8 mouse cellular contexts compared by ENCODE assay signal in genomic region chr6:48642764-48643292, GRCm38 (mm10). TPM values are rescaled to one million over a fixed set of nuclear protein-coding genes. Genes with fewer than 3 reads are reported as not detected.
DNase-seq lines count a peak whose midpoint lies in the region; ATAC-seq and TF ChIP-seq lines count a peak whose summit lies in the region.
"Had no signal": no experiment of that assay in that cellular context is flagged by ENCODE, and none has a peak within 500 bp of the region (broad histone marks: within the 10 kb centered on the region; RNA-seq: fewer than 3 reads in every experiment).

No protein-coding gene starts in this region.

- H3K9me3 ChIP-seq in hindbrain, embryonic 13.5 days: no peaks in the 10 kb centered on the region
- no peaks in the 10 kb centered on the region for H3K9me3 ChIP-seq in midbrain, postnatal 0 days (ENCODE audit: low read length)

- ATAC-seq in hindbrain, embryonic 13.5 days (ENCODE audit: low FRiP score): 0 out of 2 replicates have a peak, but pooled peaks have one; percentile 28
- no peak for ATAC-seq in midbrain, postnatal 0 days (ENCODE audit: low FRiP score)
- no peak for ATAC-seq in erythroblast, adult 5-6 weeks (replicated peaks; ENCODE audit: low FRiP score, poor library complexity, severe bottlenecking)

- no peak overlapping the region for H3K27ac ChIP-seq in layer of hippocampus, adult 2 months
- H3K27ac ChIP-seq in hindbrain, embryonic 13.5 days: no peak overlapping the region
- no peak overlapping the region for H3K27ac ChIP-seq in midbrain, postnatal 0 days (ENCODE audit: low read depth, low read length)
- H3K27ac ChIP-seq: macrophage had no signal

- no peaks in the 10 kb centered on the region for H3K4me1 ChIP-seq in hindbrain, embryonic 13.5 days (replicated peaks)
- H3K4me1 ChIP-seq in midbrain, postnatal 0 days (ENCODE audit: insufficient read depth, low read length): no peaks in the 10 kb centered on the region

- no peaks in the 10 kb centered on the region for H3K36me3 ChIP-seq in hindbrain, embryonic 13.5 days
- H3K36me3 ChIP-seq in midbrain, postnatal 0 days (ENCODE audit: insufficient read depth, low read length): no peaks in the 10 kb centered on the region

- TF ChIP-seq CTCF in layer of hippocampus, adult 2 months (conservative IDR thresholded peaks at IDR 0.05): peak; percentile 82
- peak; percentile 81 for TF ChIP-seq CTCF in midbrain, postnatal 0 days (IDR thresholded peaks at IDR 0.05)

- no peaks in the 10 kb centered on the region for H3K27me3 ChIP-seq in hindbrain, embryonic 13.5 days
- peaks cover 5% of the 10 kb centered on the region; the same call in 1 of the 2 replicates for H3K27me3 ChIP-seq in midbrain, postnatal 0 days (ENCODE audit: insufficient read depth, low read length)

- DNase-seq in layer of hippocampus, adult 2 months (ENCODE audit: low spot score in 2 of 2): peak; percentile 41 to 43
- no peak for DNase-seq in layer of hippocampus, adult 8-10 months (ENCODE audit: low spot score in 2 of 2)
- DNase-seq in ES-CJ7 (ENCODE audit: low read depth, low spot score) (peak; percentile 88), adipocyte (ENCODE audit: low spot score) (peak; percentile 88)
- DNase-seq in midbrain, postnatal 0 days (ENCODE audit: low spot score): peak; percentile 89

- 25% methylated on average over 4 of the region's 4 CpGs for WGBS in hindbrain, embryonic 13.5 days
- 20% methylated on average over 4 of the region's 4 CpGs for WGBS in midbrain, postnatal 0 days

- H3K9ac ChIP-seq in hindbrain, embryonic 13.5 days: no peak overlapping the region
- H3K9ac ChIP-seq in midbrain, postnatal 0 days (replicated peaks; ENCODE audit: low read length, poor library complexity, severe bottlenecking): no peak overlapping the region

- H3K4me2 ChIP-seq in hindbrain, embryonic 13.5 days: no peak overlapping the region
- no peak overlapping the region for H3K4me2 ChIP-seq in midbrain, postnatal 0 days (ENCODE audit: low read depth, low read length, poor library complexity, severe bottlenecking)

- no peak overlapping the region for H3K4me3 ChIP-seq in layer of hippocampus, adult 2 months
- H3K4me3 ChIP-seq in hindbrain, embryonic 13.5 days: no peak overlapping the region
- no peak overlapping the region for H3K4me3 ChIP-seq in midbrain, postnatal 0 days (ENCODE audit: low read depth, low read length)

RNA-seq across cellular contexts. Expression of gene Gimap8, which starts 4.2 kb away (rescaled TPM):
- total RNA-seq in layer of hippocampus, adult 2 months (2021): under 1 TPM; 0.81 to 0.97 TPM
- 1 to 10 TPM in 1 of 4 experiments, under 1 TPM in 3; 0.56 to 1.1 (median 0.89) TPM for total RNA-seq in layer of hippocampus, adult 8-10 months (2022)
- 0.47 and 0.85 TPM in 2 replicates for polyA plus RNA-seq in hindbrain, embryonic 13.5 days (2015; fragmentation: Nextera tagmentation; extraction: Ambion mirVana)
- 0.60 and 0.76 TPM in 2 replicates for total RNA-seq in midbrain, postnatal 0 days (2014; rRNA removed)
- 0.45 and 0.53 TPM in 2 replicates for polyA plus RNA-seq in midbrain, postnatal 0 days (2015; fragmentation: Nextera tagmentation; extraction: Ambion mirVana)
- 1.0 TPM in 1 of 2 replicates, not detected in the other for total RNA-seq in erythroblast, adult 5-6 weeks (2015; ENCODE audit: low replicate concordance)
- 0.26 and 2.5 TPM in 2 replicates for total RNA-seq in erythroblast, adult 5-6 weeks (2017; ENCODE audit: low replicate concordance)

RNA-seq across cellular contexts. Expression of gene AI854703, which starts 16.3 kb away (rescaled TPM):
- total RNA-seq in layer of hippocampus, adult 2 months (2021): 10 to 100 TPM; 12.7 to 13.4 TPM
- total RNA-seq in layer of hippocampus, adult 8-10 months (2022): 10 to 100 TPM; 11.8 to 14.8 (median 13.2) TPM
- 13.1 and 13.2 TPM in 2 replicates for polyA plus RNA-seq in hindbrain, embryonic 13.5 days (2015; fragmentation: Nextera tagmentation; extraction: Ambion mirVana)
- total RNA-seq in midbrain, postnatal 0 days (2014; rRNA removed): 51.7 and 57.1 TPM in 2 replicates
- 28.5 and 30.2 TPM in 2 replicates for polyA plus RNA-seq in midbrain, postnatal 0 days (2015; fragmentation: Nextera tagmentation; extraction: Ambion mirVana)
- not detected in 2 replicates for total RNA-seq in erythroblast, adult 5-6 weeks (2015; ENCODE audit: low replicate concordance)
- total RNA-seq in erythroblast, adult 5-6 weeks (2017; ENCODE audit: low replicate concordance): not detected in 2 replicates

RNA-seq across cellular contexts. Expression of gene Gimap9, which starts 33.1 kb away (rescaled TPM):
- total RNA-seq in layer of hippocampus, adult 2 months (2021): under 1 TPM; 0.42 to 0.44 TPM
- under 1 TPM; 0.35 to 0.54 (median 0.41) TPM for total RNA-seq in layer of hippocampus, adult 8-10 months (2022)
- polyA plus RNA-seq in hindbrain, embryonic 13.5 days (2015; fragmentation: Nextera tagmentation; extraction: Ambion mirVana): 2.9 and 3.6 TPM in 2 replicates
- 0.55 and 0.71 TPM in 2 replicates for total RNA-seq in midbrain, postnatal 0 days (2014; rRNA removed)
- 1.1 TPM in 2 replicates for polyA plus RNA-seq in midbrain, postnatal 0 days (2015; fragmentation: Nextera tagmentation; extraction: Ambion mirVana)
- 6.3 and 12.1 TPM in 2 replicates for total RNA-seq in erythroblast, adult 5-6 weeks (2015; ENCODE audit: low replicate concordance)
- total RNA-seq in erythroblast, adult 5-6 weeks (2017; ENCODE audit: low replicate concordance): 4.7 and 5.9 TPM in 2 replicates

RNA-seq across cellular contexts. Expression of gene Zfp775, which starts 41.0 kb away (rescaled TPM):
- total RNA-seq in layer of hippocampus, adult 2 months (2021): 10 to 100 TPM in 1 of 2 experiments, 1 to 10 TPM in 1; 7.9 to 10.4 TPM
- 10 to 100 TPM in 1 of 4 experiments, 1 to 10 TPM in 3; 7.7 to 10.6 (median 9.1) TPM for total RNA-seq in layer of hippocampus, adult 8-10 months (2022)
- 14.7 and 15.0 TPM in 2 replicates for polyA plus RNA-seq in hindbrain, embryonic 13.5 days (2015; fragmentation: Nextera tagmentation; extraction: Ambion mirVana)
- total RNA-seq in midbrain, postnatal 0 days (2014; rRNA removed): 8.6 and 9.5 TPM in 2 replicates
- polyA plus RNA-seq in midbrain, postnatal 0 days (2015; fragmentation: Nextera tagmentation; extraction: Ambion mirVana): 8.6 and 9.5 TPM in 2 replicates
- total RNA-seq in erythroblast, adult 5-6 weeks (2015; ENCODE audit: low replicate concordance): 0.42 TPM in 1 of 2 replicates, not detected in the other
- 0.17 and 0.28 TPM in 2 replicates for total RNA-seq in erythroblast, adult 5-6 weeks (2017; ENCODE audit: low replicate concordance)

RNA-seq across cellular contexts. Expression of gene Gimap4, which starts 41.5 kb away (rescaled TPM):
- total RNA-seq in layer of hippocampus, adult 2 months (2021): not detected
- under 1 TPM in 2 of 4 experiments, not detected in 2; 0.31 to 0.48 TPM for total RNA-seq in layer of hippocampus, adult 8-10 months (2022)
- polyA plus RNA-seq in hindbrain, embryonic 13.5 days (2015; fragmentation: Nextera tagmentation; extraction: Ambion mirVana): 1.7 and 2.2 TPM in 2 replicates
- 0.66 and 0.77 TPM in 2 replicates for total RNA-seq in midbrain, postnatal 0 days (2014; rRNA removed)
- polyA plus RNA-seq in midbrain, postnatal 0 days (2015; fragmentation: Nextera tagmentation; extraction: Ambion mirVana): 0.25 and 0.48 TPM in 2 replicates
- 2.7 and 3.3 TPM in 2 replicates for total RNA-seq in erythroblast, adult 5-6 weeks (2015; ENCODE audit: low replicate concordance)
- total RNA-seq in erythroblast, adult 5-6 weeks (2017; ENCODE audit: low replicate concordance): 4.5 and 5.2 TPM in 2 replicates

Comparison
In these comparisons a context has a peak if more than half of its experiments do, and no peak if none do; other contexts are left out.
1. DNase-seq: peak in layer of hippocampus, adult 2 months (2 of 2), ES-CJ7 (single experiment), adipocyte (single experiment) and midbrain, postnatal 0 days (single experiment); none in layer of hippocampus, adult 8-10 months (0 of 2).
2. RNA of gene AI854703, which starts 16.3 kb away (total RNA-seq): 51.7 to 57.1 TPM in midbrain, postnatal 0 days, 11.8 to 14.8 TPM in layer of hippocampus, adult 8-10 months and 12.7 to 13.4 TPM in layer of hippocampus, adult 2 months; not detected in erythroblast, adult 5-6 weeks; every median in the first group is over 4 times any median in the second.